Mouse (Mus musculus): ENCODE measurements around the gene Gdf1. TPM values are rescaled to one million over a fixed set of nuclear protein-coding genes. Genes with fewer than 3 reads are reported as not detected.

Gene Gdf1
- polyA plus RNA-seq, 3 experiments from 2014 or later = 0.41 to 0.55 TPM; not detected in 1

DNA sequence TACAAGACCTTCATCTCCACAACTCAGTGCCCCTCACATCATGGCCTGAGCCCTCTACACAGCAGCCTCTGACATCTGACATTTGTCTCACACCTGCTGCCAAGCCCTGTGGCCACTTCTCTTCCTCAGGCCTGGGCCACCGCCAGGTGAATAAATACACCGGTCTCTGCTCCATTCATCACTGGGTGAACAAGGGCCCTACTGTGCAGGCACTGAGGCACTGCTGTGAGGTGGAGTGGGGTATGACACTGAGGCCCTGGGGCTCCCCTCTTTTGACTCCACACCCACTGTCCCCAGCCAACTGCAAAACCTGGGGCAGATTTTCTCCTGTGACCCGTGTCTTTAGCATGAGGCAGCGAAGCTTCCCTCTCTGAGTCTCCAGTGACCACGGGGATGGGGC, 37.0 kb downstream of the Gdf1 start:
- no peak for ATAC-seq

DNA sequence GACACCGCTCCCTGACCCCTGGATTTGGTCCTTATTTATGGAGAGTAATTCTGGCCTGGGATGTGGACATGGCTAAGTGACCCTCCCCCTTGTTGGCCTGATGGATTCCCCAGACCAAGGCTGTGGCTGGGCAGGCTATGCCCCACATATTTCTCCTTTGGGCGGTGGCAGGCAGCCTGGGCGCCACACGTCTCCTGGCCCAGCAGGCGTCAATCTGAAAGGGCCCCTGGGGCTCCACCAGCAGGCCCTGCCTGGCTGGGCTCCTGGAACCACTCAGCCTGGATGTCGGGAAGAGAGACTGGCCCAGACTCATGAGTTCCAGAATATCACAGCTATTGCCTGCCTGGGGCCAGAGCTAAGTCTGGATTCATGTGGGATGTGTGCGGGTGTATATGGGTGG, 40.9 kb downstream of the Gdf1 start:
- ATAC-seq = no peak

DNA sequence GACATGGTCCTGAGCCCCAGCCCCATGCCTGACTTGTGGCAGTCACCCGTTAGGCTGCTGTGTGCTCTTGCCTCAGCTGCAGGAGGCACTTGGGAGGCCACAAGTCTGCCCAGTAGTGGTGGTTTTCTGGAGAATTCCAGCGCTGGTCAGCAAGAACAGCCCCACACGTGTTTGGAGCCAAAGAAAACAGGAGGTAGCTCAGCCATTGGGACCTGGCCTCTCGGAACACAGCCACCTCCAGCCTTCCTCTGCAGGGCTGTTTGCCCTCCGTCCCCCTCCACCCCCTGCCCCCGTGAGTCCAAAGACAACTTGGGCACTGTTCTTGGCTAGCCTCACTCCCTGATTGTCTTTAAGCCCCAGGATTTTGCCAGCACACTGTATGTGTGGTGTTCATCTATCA, 42.3 kb downstream of the Gdf1 start:
- ATAC-seq = no peak

DNA sequence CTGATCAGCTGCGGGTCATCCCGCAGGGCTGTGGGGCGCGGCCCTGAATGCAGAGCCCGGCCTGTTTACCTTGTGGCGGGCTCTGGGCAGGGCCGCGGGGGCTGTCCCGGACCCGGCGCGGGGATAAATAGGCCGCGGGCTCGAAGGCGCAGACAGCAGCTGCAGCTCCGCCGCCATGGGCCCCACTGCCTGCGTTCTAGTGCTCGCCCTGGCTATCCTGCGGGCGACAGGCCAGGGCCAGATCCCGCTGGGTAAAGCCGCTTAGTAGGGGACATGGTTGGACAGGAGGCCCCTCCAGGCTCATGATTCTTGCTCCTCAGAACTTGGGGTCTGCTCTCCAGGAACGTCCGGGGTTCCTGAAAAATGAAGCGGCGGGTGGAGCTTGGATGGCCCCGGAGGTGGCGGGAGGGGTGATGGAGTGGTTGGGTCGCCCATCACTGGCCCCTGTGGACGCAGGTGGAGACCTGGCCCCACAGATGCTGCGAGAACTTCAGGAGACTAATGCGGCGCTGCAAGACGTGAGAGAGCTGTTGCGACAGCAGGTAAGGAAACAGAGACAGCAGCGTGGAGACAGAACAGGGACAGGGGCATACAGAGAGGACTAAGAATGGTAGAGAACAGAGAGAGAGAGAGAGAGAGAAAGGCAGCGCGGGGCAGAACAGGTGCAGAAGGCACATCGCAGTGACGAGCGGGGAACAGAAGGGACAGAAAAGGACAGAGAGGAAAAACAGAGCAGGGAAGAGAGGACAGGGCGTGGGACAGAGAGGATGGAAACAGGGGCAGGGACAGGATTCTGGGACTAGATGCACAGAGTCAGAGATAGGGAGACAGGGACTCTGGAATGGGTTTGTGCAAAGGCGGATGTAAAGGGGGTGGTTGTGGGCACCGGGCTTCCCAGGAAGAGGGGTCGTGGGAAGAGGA, 44.0 kb downstream of the Gdf1 start, which contains the start of gene Comp:
Gene Comp (plus strand): TSS at position 162 of the 921 bp plus-strand sequence.
- ATAC-seq = no peak

DNA sequence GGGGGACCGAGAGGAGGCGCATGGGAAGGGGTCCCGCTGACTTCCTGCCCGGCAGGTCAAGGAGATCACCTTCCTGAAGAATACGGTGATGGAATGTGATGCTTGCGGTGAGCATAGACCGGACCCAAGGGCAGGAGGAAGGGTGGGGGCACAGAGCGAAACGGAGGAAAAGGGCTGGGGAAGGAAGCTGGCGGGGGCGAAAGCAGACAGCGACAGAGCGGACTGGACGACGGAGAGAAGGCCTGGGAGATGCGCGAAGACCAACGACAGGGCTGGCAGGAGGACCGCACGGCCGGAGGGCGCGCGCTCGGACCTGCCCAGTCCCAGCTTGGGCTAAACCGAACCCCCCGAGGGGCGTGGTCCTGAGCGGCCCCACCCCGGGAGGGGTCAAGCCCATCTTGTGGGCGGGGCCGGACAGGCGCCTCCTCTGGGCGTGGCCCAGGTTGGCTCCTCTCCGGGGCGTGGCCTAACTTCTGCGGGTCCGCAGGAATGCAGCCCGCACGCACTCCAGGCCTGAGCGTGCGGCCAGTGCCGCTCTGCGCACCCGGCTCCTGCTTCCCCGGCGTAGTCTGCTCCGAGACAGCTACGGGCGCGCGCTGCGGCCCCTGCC, 44.8 kb downstream of the Gdf1 start:
- ATAC-seq = no peak

DNA sequence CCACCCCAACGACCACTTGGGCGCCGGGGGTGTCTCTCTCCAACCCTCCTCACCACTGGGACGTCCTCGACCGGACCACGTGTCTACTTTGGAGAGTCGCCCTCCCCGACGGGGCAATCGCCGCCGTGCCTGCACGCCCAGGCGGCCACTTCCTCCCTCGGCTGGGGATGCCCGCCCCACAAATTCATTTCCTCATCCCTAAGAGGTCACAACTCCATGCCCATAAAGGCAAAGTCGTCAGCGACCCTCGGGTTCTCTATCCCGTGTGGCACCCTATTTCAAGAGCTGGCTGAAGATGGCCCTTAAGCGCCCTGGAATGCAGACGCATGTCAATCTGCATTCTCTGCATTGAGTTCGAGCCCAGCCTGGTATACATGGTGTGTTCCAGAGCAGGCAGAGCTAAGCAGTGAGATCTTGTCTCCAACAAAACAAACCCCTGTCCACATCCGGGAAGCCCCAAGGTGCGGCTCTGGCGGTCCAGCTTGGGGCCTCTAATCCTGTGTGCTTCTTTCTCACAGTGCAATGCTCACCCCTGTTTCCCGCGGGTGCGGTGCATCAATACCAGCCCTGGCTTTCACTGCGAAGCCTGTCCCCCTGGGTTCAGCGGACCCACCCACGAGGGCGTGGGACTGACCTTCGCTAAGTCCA, 45.7 kb downstream of the Gdf1 start:
- no peak for ATAC-seq

DNA sequence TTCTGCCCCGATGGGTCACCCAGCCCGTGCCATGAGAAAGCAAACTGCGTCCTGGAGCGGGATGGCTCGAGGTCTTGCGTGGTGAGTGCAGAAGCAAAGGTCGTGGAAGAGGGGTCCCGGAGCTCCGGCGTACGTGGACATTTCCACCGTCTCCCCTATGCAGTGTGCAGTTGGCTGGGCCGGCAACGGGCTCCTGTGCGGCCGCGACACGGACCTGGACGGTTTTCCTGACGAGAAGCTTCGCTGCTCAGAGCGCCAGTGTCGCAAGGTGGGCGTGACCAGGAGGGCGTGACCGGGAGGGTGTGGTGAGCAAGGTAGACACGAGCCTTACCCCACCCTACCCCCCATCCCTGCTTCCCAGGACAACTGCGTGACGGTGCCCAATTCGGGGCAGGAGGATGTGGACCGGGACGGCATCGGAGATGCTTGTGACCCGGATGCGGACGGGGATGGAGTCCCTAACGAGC, 46.7 kb downstream of the Gdf1 start:
- no peak for ATAC-seq

DNA sequence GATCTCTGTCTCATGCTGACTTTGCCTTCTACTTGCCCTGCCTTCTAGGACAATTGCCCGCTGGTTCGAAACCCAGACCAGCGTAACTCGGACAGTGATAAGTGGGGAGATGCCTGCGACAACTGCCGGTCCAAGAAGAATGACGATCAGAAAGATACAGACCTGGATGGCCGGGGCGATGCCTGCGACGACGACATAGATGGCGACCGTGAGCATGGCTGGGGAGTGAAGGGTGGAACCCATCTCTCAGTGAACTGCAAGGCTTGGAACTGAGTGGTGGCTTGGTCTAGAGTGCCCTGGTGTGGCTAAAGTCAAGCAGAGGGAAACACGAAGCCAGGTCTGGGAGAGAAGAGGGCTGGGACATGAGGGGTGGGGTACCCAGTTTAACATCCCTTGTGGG, 47.4 kb downstream of the Gdf1 start:
- ATAC-seq = no peak

DNA sequence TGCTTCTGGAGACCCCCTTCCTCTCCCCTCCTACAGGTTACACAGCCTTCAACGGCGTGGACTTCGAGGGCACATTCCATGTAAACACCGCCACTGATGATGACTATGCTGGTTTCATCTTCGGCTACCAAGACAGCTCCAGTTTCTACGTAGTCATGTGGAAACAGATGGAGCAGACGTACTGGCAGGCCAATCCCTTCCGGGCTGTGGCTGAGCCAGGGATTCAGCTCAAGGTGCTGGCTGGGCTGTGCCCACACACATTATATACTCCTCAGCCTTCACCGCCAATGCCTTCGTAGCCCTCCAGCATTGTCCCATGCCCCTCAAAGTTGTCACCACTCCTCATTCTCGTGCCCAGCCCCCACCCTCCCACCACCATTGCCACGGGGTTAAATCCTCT, 50.5 kb downstream of the Gdf1 start:
- no peak for ATAC-seq

Other genes starting within 250 kb of the Gdf1 start
- gene Hapln4, start 246.4 kb upstream of the Gdf1 start, polyA plus RNA-seq (2017; shearing (Covaris generic)) = not detected
- not detected for gene Ncan, start 208.9 kb upstream of the Gdf1 start, polyA plus RNA-seq (2017; shearing (Covaris generic))
- 10 to 100 TPM; 37.8 to 49.3 (median 40.1) TPM for gene Nr2c2ap, start 198.5 kb upstream of the Gdf1 start, polyA plus RNA-seq (2017; shearing (Covaris generic))
- gene Rfxank, start 190.7 kb upstream of the Gdf1 start, polyA plus RNA-seq (2017; shearing (Covaris generic)) = 10 to 100 TPM; 36.6 to 71.1 (median 66.0) TPM
- 10 to 100 TPM; 83.2 to 86.8 (median 86.6) TPM for gene Borcs8, start 190.3 kb upstream of the Gdf1 start, polyA plus RNA-seq (2017; shearing (Covaris generic))
- 1 to 10 TPM in 1 of 3 experiments, under 1 TPM in 2; 0.29 to 2.2 (median 0.36) TPM for gene Mef2b, start 190.1 kb upstream of the Gdf1 start, polyA plus RNA-seq (2017; shearing (Covaris generic))
- gene Tmem161a, start 157.5 kb upstream of the Gdf1 start, polyA plus RNA-seq (2017; shearing (Covaris generic)) = 10 to 100 TPM; 20.8 to 30.3 (median 23.3) TPM
- gene Slc25a42, start 117.5 kb upstream of the Gdf1 start, polyA plus RNA-seq (2017; shearing (Covaris generic)) = 10 to 100 TPM in 2 of 3 experiments, 1 to 10 TPM in 1; 5.1 to 15.7 (median 11.2) TPM
- 10 to 100 TPM; 12.6 to 23.3 (median 20.8) TPM for gene Sugp2, start 95.6 kb upstream of the Gdf1 start, polyA plus RNA-seq (2017; shearing (Covaris generic))
- 1 to 10 TPM; 6.0 to 9.0 (median 6.4) TPM for gene Armc6, start 95.4 kb upstream of the Gdf1 start, polyA plus RNA-seq (2017; shearing (Covaris generic))
- gene Homer3, start 47.0 kb upstream of the Gdf1 start, polyA plus RNA-seq (2017; shearing (Covaris generic)) = under 1 TPM in 2 of 3 experiments, not detected in 1; 0.39 to 0.81 TPM
- 10 to 100 TPM; 46.0 to 58.6 (median 51.4) TPM for gene Ddx49, start 27.3 kb upstream of the Gdf1 start, polyA plus RNA-seq (2017; shearing (Covaris generic))
- gene Cope, start 27.3 kb upstream of the Gdf1 start, polyA plus RNA-seq (2017; shearing (Covaris generic)) = 100 to 1,000 TPM; 303 to 304 (median 304) TPM
- gene Cers1, start 14.0 kb upstream of the Gdf1 start, polyA plus RNA-seq (2017; shearing (Covaris generic)) = not detected
- 10 to 100 TPM; 13.6 to 17.4 (median 14.2) TPM for gene Upf1, start 23.5 kb downstream of the Gdf1 start, polyA plus RNA-seq (2017; shearing (Covaris generic))
- under 1 TPM in 2 of 3 experiments, not detected in 1; 0.24 to 0.40 TPM for gene Comp, start 43.7 kb downstream of the Gdf1 start, polyA plus RNA-seq (2017; shearing (Covaris generic))
- 1 to 10 TPM; 5.0 to 8.7 (median 7.2) TPM for gene Crtc1, start 109.8 kb downstream of the Gdf1 start, polyA plus RNA-seq (2017; shearing (Covaris generic))
- gene Klhl26, start 147.2 kb downstream of the Gdf1 start, polyA plus RNA-seq (2017; shearing (Covaris generic)) = 10 to 100 TPM in 1 of 3 experiments, 1 to 10 TPM in 2; 6.5 to 10.4 (median 8.8) TPM
- under 1 TPM in 1 of 3 experiments, not detected in 2; 0.47 TPM for gene Tmem59l, start 157.5 kb downstream of the Gdf1 start, polyA plus RNA-seq (2017; shearing (Covaris generic))
- not detected for gene Crlf1, start 163.3 kb downstream of the Gdf1 start, polyA plus RNA-seq (2017; shearing (Covaris generic))
- gene Rex1bd, start 176.9 kb downstream of the Gdf1 start, polyA plus RNA-seq (2017; shearing (Covaris generic)) = 10 to 100 TPM; 67.7 to 85.1 (median 84.4) TPM
- 1,000 to 10,000 TPM; 2,608 to 4,221 (median 3,776) TPM for gene Uba52, start 181.0 kb downstream of the Gdf1 start, polyA plus RNA-seq (2017; shearing (Covaris generic))
- gene Fkbp8, start 197.9 kb downstream of the Gdf1 start, polyA plus RNA-seq (2017; shearing (Covaris generic)) = 100 to 1,000 TPM; 133 to 156 (median 138) TPM
- gene Kxd1, start 198.1 kb downstream of the Gdf1 start, polyA plus RNA-seq (2017; shearing (Covaris generic)) = 100 to 1,000 TPM; 138 to 187 (median 180) TPM
- gene Ell, start 209.6 kb downstream of the Gdf1 start, polyA plus RNA-seq (2017; shearing (Covaris generic)) = 10 to 100 TPM; 30.5 to 37.0 (median 35.6) TPM